Mouse (Mus musculus) bone marrow macrophage, adult 2 months (primary cell): ENCODE data around the gene Krt33b.

Experiments used
- CTCF ChIP-seq: IDR thresholded peaks from 2 replicates; pipeline ENCODE4 v1.5.1; 2012; ENCODE audit warnings: low read depth, mild to moderate bottlenecking, low read length, moderate library complexity
- POLR2A ChIP-seq: IDR thresholded peaks from 2 replicates; pipeline ENCODE4 v1.6.1; 2012; ENCODE audit warnings: mild to moderate bottlenecking, low read depth, low read length, borderline replicate concordance

DNA sequence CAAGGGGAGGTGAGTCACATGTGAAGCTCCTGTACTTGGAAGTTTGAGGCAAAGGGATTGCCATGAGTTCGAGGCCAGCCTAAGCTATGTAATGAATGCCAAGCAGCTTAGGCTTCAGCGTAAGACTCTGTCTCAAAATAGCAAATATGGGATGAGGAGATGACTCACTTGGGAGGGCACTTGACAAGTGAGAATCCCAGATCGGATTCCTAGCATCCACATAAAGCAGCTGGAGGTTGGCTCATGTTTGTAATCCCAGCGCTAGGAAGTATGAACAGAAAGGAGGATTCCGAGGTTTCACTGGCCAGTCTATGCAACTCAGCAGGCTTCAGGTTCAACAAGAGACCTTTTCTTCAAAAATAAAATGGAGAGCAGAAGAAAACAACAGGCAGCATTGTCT lies 8.2 kb downstream of the Krt33b start:
- TF ChIP-seq CTCF (no peak), POLR2A (no peak)
